Mouse (Mus musculus) olfactory bulb, adult 2 months (tissue): Measurements from ENCODE around the gene Gm49378.

Experiments used
- CTCF ChIP-seq: fragments of 200-500 bp; IDR thresholded peaks from 2 replicates; pipeline ENCODE4 v1.5.1; 2012; ENCODE audit warnings: low read depth, mild to moderate bottlenecking, low read length, moderate library complexity; ENCODE audit not compliant: insufficient read depth
- POLR2A ChIP-seq: fragments of 200-500 bp; IDR thresholded peaks from 2 replicates; pipeline ENCODE4 v1.6.1; 2012; ENCODE audit warnings: mild to moderate bottlenecking, low read depth, low read length, moderate library complexity; ENCODE audit not compliant: insufficient read depth

GRCm38 (mm10) chr14:55616844-55617243 lies 20.9 kb downstream of the Gm49378 start:
- TF ChIP-seq CTCF (no peak), POLR2A (no peak)
